Mouse (Mus musculus): Measurements from ENCODE around the gene Apol7b.
A peak's percentile ranks its signal among the peaks of the same experiment; 100 is the strongest.
"Not testable (repeated sequence)": the region's sequence is repeated elsewhere in the genome, so short reads cannot be mapped to it uniquely, and the experiment has no call there.

Gene Apol7b

GRCm38 (mm10) chr15:77447392-77447791 is at the start of gene Apol7b:
Gene Apol7b (minus strand): TSS chr15:77447492.
- not testable (repeated sequence) for DNase-seq (ENCODE audit: low spot score in 2 of 2)

- DNase-seq (ENCODE audit: low spot score in 2 of 2) = not testable (repeated sequence)
Measured at GRCm38 (mm10) chr15:77494694-77495093, 47.4 kb upstream of the Apol7b start.

- DNase-seq (ENCODE audit: low spot score in 2 of 2) = not testable (repeated sequence)
Measured at GRCm38 (mm10) chr15:77493181-77493580, 45.9 kb upstream of the Apol7b start.

- DNase-seq (ENCODE audit: low spot score in 2 of 2) = no peak
Measured at GRCm38 (mm10) chr15:77482140-77482794, 35.0 kb upstream of the Apol7b start.

GRCm38 (mm10) chr15:77476693-77477092 is 29.4 kb upstream of the Apol7b start, which contains the start of gene Apol10a:
Gene Apol10a (plus strand): TSS chr15:77477047.
- DNase-seq (ENCODE audit: low spot score in 2 of 2) = not testable (repeated sequence)

- not testable (repeated sequence) for DNase-seq (ENCODE audit: low spot score in 2 of 2)
Measured at GRCm38 (mm10) chr15:77474699-77475390, 27.6 kb upstream of the Apol7b start.

GRCm38 (mm10) chr15:77449927-77450326 is 2.6 kb upstream of the Apol7b start:
- DNase-seq (ENCODE audit: low spot score in 2 of 2) = not testable (repeated sequence)

GRCm38 (mm10) chr15:77445668-77446067 is 1.6 kb downstream of the Apol7b start:
- DNase-seq (ENCODE audit: low spot score in 2 of 2) = not testable (repeated sequence)

- peak; percentile 75 to 89 for DNase-seq (ENCODE audit: low spot score in 2 of 2)
Measured at GRCm38 (mm10) chr15:77444746-77445145, 2.5 kb downstream of the Apol7b start.

GRCm38 (mm10) chr15:77428690-77429448 is 18.4 kb downstream of the Apol7b start:
- not testable (repeated sequence) for DNase-seq (ENCODE audit: low spot score in 2 of 2)

- DNase-seq (ENCODE audit: low spot score in 2 of 2) = not testable (repeated sequence)
Measured at GRCm38 (mm10) chr15:77422925-77423324, 24.4 kb downstream of the Apol7b start.

GRCm38 (mm10) chr15:77419657-77420056 is 27.6 kb downstream of the Apol7b start:
- DNase-seq (ENCODE audit: low spot score in 2 of 2) = not testable (repeated sequence)

GRCm38 (mm10) chr15:77416655-77417333 is 30.5 kb downstream of the Apol7b start:
- DNase-seq (ENCODE audit: low spot score in 2 of 2) = not testable (repeated sequence)

GRCm38 (mm10) chr15:77415653-77416052 is 31.6 kb downstream of the Apol7b start:
- DNase-seq (ENCODE audit: low spot score in 2 of 2) = peak in 1 of 2 experiments; percentile 4

- DNase-seq (ENCODE audit: low spot score in 2 of 2) = peak in 1 of 2 experiments; percentile 12
Measured at GRCm38 (mm10) chr15:77412695-77413094, 34.6 kb downstream of the Apol7b start.

GRCm38 (mm10) chr15:77411035-77411434 is 36.3 kb downstream of the Apol7b start, which contains the start of gene Apol9a:
Gene Apol9a (minus strand): TSS chr15:77411135.
- not testable (repeated sequence) for DNase-seq (ENCODE audit: low spot score in 2 of 2)

GRCm38 (mm10) chr15:77406370-77406769 is 40.9 kb downstream of the Apol7b start:
- not testable (repeated sequence) for DNase-seq (ENCODE audit: low spot score in 2 of 2)

GRCm38 (mm10) chr15:77399027-77399426 is 48.3 kb downstream of the Apol7b start, which contains the start of gene Apol7a:
Gene Apol7a (minus strand): TSS chr15:77399110.
- not testable (repeated sequence) for DNase-seq (ENCODE audit: low spot score in 2 of 2)

GRCm38 (mm10) chr15:77397450-77398132 is 49.7 kb downstream of the Apol7b start:
- DNase-seq (ENCODE audit: low spot score in 2 of 2) = peak in 1 of 2 experiments; percentile 58

GRCm38 (mm10) chr15:77393832-77394231 is 53.5 kb downstream of the Apol7b start:
- not testable (repeated sequence) for DNase-seq (ENCODE audit: low spot score in 2 of 2)

GRCm38 (mm10) chr15:77387462-77387861 is 59.8 kb downstream of the Apol7b start:
- no peak for DNase-seq (ENCODE audit: low spot score in 2 of 2)
